Mouse (Mus musculus) mesoderm, embryonic 11.5 days (tissue): ENCODE results near the gene 4430402I18Rik.

ENCODE experiments used
- DNase-seq: peaks from one replicate; pipeline ENCODE4 v3.0.0-alpha.2; 2012; ENCODE audit warnings: low read depth, low spot score

Gene 4430402I18Rik

GRCm38 (mm10) chr19:28968178-28968577 lies 578 bp upstream of the 4430402I18Rik start:
- no peak for DNase-seq

- no peak for DNase-seq
These were observed 3.1 kb downstream of the 4430402I18Rik start for GRCm38 (mm10) chr19:28964552-28964903.

GRCm38 (mm10) chr19:28963842-28964551 lies 3.6 kb downstream of the 4430402I18Rik start, which contains the start of gene Plpp6:
Gene Plpp6, plus strand, starts transcription at chr19:28963953.
- DNase-seq: peak; percentile 53

- no peak for DNase-seq
These were observed 4.1 kb downstream of the 4430402I18Rik start for GRCm38 (mm10) chr19:28963513-28963841.

- DNase-seq: no peak
These were observed 4.5 kb downstream of the 4430402I18Rik start for GRCm38 (mm10) chr19:28963113-28963512.

- no peak for DNase-seq
These were observed 16.3 kb downstream of the 4430402I18Rik start for GRCm38 (mm10) chr19:28951251-28951650.

GRCm38 (mm10) chr19:28947311-28947710 lies 20.3 kb downstream of the 4430402I18Rik start:
- DNase-seq: no peak

GRCm38 (mm10) chr19:28946782-28947181 lies 20.8 kb downstream of the 4430402I18Rik start:
- peak; percentile 36 for DNase-seq

GRCm38 (mm10) chr19:28941271-28941670 lies 26.3 kb downstream of the 4430402I18Rik start:
- no peak for DNase-seq

GRCm38 (mm10) chr19:28940135-28940874 lies 27.3 kb downstream of the 4430402I18Rik start:
- peak; percentile 13 for DNase-seq

- DNase-seq: no peak
These were observed 32.7 kb downstream of the 4430402I18Rik start for GRCm38 (mm10) chr19:28934897-28935296.

GRCm38 (mm10) chr19:28929034-28929433 lies 38.6 kb downstream of the 4430402I18Rik start:
- no peak for DNase-seq

- DNase-seq: no peak
These were observed 40.2 kb downstream of the 4430402I18Rik start for GRCm38 (mm10) chr19:28927396-28927795.

GRCm38 (mm10) chr19:28926366-28926765 lies 41.2 kb downstream of the 4430402I18Rik start:
- DNase-seq: no peak

GRCm38 (mm10) chr19:28917839-28918238 lies 49.8 kb downstream of the 4430402I18Rik start:
- no peak for DNase-seq

- DNase-seq: no peak
These were observed 51.1 kb downstream of the 4430402I18Rik start for GRCm38 (mm10) chr19:28916492-28916891.

- DNase-seq: peak; percentile 27
These were observed 51.9 kb downstream of the 4430402I18Rik start for GRCm38 (mm10) chr19:28915602-28916250.

- DNase-seq: no peak
These were observed 53.0 kb downstream of the 4430402I18Rik start for GRCm38 (mm10) chr19:28914598-28914997.

GRCm38 (mm10) chr19:28908693-28909092 lies 58.9 kb downstream of the 4430402I18Rik start:
- DNase-seq: no peak

- DNase-seq: peak; percentile 23
These were observed 59.4 kb downstream of the 4430402I18Rik start for GRCm38 (mm10) chr19:28908186-28908585.

GRCm38 (mm10) chr19:28903536-28904119 lies 64.0 kb downstream of the 4430402I18Rik start:
- no peak for DNase-seq

GRCm38 (mm10) chr19:28902806-28903205 lies 64.8 kb downstream of the 4430402I18Rik start:
- DNase-seq: no peak
